Mouse (Mus musculus) layer of hippocampus, adult 8-10 months (tissue): Measurements from ENCODE around the gene Nek1. TPM values are rescaled to one million over a fixed set of nuclear protein-coding genes. Genes with fewer than 3 reads are reported as not detected.
"Not testable (repeated sequence)": the region's sequence is repeated elsewhere in the genome, so short reads cannot be mapped to it uniquely, and the experiment has no call there.

Experiments used
- DNase-seq, 2 experiments: peaks; one replicate each; pipeline ENCODE4 v3.0.0; 2022; ENCODE audit warnings: low spot score in 2 of 2
- total RNA-seq, 4 experiments: library from RNA; stranded (reverse); gene quantifications; 2 replicates each; pipeline ENCODE4 v1.2.4; 2022

Gene Nek1
- total RNA-seq, 4 experiments from 2014 or later: 27.4 to 33.9 (median 32.3) TPM

DNA sequence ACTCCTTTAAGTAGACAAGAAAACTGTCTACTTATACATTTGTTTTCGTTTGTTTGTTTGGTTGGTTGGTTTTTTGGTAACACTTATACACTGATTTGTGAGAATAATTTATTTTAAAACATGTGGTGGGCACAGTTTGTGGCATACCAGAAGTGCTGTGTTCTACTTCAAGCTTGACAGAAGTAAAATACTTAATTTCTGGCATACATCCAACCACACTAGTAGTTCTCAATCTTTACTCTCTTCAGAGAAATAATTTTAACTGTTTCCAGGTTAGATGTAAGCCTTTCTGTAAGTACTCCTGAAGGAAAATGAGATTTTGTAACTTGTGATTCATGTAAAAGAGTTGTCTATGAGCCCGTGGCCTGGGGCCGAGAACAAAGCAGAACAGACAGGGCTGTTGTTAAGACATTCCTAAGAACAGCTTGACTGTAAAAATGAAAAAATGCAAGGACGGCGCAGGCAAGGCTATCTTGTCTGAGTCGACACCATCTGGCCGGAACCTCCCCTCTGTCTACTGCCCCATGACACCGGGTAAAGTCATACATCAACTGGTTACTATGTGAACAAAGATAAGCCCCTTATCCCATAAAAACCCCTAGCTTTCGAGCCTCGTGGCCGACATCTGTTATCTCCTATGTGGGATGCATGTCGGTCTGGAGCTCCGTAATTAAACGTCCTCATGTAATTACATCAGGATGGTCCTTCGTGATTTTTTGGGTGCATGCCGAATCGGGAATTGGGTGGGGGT lies 8.6 kb upstream of the Nek1 start:
- DNase-seq: not testable (repeated sequence)

DNA sequence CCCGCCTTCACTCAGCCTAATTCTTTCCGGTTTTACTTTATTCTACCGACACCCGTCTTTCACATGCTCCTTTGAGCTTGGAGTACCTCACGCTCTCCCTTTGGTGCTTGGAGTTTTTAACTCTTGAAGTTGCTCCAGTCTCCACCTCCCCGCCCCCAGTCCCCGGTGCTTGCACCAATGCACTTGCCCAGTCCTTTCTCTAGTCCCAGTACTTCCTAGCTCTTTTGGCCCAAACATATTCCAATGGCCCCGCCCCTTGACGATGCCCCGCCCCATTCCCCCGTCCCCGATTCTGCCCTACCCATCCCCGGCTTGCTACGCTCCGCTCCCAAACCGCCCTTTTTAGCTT lies 460 bp upstream of the Nek1 start:
- peak in 1 of 2 experiments; percentile 56 for DNase-seq

DNA sequence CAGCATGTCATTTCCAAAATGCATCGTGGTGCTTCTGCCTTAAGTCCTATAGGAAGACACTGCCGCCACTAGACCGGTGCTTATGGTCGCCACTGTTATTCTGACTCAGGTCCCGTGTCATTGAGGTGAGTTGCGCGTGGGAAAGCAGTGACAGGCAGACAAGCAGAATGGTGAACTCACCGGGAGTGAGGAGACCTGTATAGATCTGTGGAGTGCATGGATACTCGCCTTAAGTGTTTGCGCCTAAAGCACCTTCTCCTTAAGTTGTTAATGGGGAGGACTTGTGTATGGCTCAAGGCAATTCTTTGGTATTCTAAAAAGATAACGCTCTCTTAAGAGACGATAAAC lies 618 bp downstream of the Nek1 start:
- DNase-seq: no peak

DNA sequence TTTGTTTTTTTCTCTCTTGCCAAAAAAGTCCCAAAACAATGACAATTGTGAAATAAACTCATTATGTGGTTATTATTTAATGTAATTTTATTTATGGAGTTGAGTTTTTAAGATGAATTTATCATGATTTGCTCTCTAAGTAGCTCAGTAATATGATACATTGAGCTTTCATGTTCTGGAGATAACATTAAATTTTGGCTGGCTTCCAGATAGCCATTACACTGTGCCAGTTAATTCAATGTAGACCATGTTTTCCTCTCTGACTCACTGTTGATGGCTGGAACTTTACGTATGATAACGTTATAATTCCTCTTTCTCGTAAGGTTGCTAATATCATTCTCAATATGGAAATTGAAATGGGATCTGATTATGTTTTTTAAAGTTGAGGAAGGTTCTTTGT lies 3.5 kb downstream of the Nek1 start:
- no peak for DNase-seq

DNA sequence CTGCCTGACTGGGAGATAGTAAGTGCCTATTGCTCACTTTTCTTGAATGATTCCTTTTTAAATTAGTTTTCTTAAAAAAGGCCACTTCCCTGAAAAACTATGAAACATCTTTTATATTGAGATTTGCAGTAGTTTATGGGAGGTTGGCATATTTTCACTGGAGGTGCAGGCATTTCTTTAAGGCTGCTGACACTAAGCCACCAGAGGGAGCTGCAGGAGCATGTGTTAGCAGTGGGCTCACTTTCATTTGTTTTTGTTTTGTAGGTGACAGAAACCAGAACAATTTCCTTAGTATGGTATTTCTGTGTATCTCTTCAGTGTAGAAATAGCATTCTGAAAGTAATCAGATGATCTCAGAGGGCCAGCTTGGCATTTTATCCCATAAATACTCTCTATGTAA lies 49.0 kb downstream of the Nek1 start:
- DNase-seq: peak; percentile 18 to 50

DNA sequence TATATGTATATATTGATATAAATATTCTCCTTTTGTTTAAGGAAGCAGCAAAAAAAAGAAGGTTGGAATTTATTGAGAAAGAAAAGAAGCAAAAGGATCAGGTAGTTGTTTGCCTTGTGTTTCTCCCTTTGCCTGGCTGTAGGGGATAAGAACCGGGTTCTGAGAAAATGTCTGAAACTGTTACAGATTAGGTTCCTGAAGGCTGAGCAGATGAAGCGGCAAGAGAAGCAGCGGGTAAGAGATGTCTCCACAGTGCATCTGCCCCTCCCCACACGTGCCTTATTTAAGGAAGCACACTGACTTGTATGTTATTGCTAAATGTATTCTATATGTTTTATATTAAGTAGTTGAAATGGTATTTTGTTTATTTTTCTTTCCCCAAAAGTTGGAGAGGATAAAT lies 50.9 kb downstream of the Nek1 start:
- no peak for DNase-seq

DNA sequence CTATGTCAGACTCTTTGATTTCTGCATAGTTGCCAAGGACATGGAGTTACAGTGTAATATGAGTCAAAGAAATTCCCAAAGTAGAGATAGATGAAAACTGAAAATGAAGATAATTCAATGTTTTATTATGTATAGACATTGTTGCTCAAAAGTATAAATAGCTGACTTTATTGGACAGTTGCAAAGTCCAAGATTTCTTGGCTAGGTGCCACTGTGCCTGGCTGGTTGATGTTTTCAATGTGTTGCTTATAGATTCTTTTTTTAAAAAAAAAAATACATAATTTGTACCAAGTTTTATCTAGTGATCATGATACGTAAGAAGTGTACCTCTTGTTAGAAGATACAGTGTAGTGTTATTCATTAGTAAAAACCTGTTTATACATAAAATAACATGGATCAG lies 53.8 kb downstream of the Nek1 start:
- no peak for DNase-seq

DNA sequence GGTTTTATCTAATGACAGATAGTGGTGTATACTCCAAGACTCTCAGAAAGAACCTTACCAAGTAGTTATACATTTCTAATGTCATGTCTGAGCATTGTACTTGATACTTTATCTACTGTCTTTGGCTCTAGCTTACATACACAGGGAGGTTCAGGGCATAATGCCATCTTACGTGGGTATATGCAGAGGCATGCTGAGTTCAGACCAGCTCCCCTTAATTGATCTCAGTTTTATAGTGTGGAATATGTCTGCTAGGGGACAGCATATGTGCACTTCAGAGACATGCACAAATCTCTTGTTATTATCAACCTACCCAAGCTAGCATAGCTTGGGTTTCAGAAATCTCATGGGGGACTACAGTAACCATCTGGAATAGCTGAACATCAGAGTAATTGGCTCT lies 60.0 kb downstream of the Nek1 start:
- DNase-seq: no peak

DNA sequence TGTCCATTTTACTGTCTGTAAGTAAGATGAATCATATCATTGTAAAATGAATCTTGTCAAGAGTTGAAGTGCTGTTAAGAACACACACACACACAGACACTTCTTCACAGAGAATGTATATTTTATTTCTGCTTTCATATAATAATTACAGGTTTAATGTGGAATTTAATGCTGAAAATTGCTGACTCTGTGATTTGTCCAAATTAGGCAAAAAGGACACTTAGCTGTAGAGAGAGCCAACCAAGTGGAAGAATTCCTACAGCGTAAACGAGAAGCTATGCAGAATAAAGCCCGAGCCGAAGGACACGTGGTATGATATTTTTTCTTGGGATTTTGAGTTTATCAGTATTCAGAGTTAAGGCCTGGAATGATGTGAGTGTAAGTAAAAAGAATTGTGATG lies 61.3 kb downstream of the Nek1 start:
- DNase-seq: no peak

DNA sequence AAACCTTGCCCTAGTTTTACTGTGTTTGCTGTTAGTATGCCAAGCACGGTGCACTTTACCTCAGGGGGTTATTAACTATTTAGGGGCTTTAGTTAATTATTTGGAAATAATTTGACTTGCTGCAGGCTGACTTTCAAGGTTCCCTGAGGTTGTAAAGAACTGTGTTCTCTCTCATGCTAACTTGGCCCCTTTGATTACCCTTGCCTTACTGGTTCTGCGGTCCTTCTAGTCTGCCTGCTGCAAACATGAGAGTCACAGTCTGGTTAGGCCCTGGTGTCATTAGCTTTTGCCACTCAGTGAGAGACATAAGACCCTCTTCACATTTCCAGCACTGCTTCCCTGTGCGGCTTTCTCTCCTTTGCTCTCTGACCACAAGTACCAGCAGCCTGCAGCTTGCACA lies 64.0 kb downstream of the Nek1 start:
- no peak for DNase-seq

DNA sequence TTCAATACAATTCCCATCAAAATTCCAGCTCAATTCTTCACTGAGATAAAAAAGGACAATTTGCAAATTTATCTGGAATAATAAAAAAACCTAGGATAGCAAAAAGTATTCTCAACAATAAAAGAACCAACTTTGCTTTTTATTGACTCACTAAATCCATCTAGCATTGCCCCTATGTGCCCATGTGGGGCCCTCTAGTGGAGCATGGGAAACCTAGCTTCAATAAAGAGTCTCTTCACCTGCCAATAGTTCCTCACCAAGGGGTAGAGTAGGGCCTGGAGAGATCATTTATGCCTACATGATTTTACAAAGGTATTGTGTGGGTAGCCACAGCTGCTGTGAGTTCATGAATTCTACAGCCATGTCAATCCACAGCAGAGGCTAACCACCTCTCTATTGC lies 66.1 kb downstream of the Nek1 start:
- no peak for DNase-seq

DNA sequence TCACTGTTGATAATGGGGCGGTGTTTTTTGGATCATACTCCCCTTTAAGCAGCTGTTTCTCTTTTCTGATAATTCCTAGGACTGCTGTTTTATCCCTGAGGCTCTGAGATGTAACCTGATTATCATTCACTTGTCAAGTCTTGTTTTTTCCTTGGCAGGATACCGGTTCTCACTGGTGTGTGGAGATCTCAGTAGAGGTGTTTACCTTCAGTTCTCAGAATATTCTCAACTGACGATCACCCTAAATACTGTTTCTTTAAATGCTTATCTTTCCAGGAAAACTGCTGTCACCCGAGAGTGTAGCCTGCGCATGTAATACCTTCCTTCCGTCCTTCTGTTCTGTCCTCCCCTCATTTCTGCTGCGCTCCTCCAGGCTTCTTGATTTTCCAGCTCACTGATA lies 67.4 kb downstream of the Nek1 start:
- no peak for DNase-seq

DNA sequence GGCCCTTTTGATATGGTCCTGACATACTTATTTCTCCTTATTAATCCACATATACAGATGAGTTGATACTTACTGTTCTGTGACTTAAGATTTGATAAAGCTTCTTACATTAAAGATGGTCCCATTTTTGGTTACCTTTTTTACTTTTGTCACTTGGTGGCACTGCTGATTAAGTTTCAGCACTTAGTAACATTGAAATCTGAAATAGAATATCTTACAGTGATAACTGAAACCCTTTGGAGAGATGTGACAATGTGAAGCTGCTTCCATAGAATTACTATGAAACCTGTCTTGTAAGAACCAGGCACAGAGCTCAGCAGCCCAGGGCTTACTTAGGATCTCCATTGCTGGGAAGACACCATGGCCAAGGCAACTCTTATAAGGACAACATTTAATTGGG lies 82.1 kb downstream of the Nek1 start:
- no peak for DNase-seq

DNA sequence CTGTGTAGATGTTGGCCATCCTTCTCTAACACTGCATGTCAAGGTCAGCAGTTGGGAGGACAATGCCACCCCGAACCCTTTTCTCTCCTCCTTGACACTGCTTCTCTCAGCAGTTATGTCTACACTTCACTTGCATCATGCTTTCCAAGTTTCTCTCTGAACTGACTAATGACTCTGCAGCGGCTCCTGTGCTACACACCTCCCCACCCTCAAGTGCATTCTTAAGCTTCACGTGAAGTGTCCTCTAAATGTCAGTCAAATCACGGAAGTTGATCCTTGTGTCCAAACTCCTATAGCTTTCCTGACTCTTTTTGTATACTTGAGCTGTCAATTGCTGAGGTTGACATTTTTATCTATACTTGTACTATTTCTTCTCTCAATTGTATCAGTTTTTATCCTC lies 117.5 kb downstream of the Nek1 start:
- DNase-seq: no peak

DNA sequence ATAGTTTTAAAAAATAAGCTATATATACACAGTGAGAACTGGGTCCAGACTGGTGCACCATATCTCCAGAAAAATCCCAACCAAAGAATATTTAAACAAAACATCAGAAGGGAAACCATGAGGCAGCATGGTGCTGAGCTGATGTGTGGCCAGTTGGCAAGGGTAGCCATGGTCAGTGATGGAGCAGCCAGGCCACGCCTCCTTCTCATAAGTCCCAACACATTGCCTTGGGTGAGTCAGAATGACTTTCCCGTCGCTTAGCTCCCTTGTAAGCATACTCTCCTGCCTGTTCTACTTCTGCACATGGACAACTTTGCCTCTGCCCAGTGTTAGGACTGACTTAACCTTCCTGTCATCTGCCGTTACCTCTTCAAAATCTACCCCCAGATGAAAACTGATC lies 118.9 kb downstream of the Nek1 start:
- DNase-seq: no peak

DNA sequence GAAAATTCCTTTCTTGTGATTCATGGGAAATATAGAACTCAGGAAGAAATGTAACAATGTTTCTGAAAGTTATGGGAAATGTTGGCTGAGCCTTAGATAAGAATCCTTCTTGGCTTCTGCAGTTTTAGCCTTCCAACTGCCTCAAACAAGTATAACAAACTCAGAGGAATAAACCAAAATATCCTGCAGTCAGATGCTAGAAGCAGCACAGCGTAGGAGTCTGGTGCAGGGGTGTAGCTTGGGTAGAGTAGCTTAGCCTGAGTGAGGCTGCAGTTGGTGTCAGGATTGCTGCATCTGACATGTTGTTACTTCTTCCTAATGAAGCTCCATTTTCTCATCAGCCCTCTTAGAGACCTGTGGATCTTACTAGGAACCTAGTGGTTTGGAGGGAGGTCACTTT lies 128.6 kb downstream of the Nek1 start:
- DNase-seq: peak in 1 of 2 experiments; percentile 10

DNA sequence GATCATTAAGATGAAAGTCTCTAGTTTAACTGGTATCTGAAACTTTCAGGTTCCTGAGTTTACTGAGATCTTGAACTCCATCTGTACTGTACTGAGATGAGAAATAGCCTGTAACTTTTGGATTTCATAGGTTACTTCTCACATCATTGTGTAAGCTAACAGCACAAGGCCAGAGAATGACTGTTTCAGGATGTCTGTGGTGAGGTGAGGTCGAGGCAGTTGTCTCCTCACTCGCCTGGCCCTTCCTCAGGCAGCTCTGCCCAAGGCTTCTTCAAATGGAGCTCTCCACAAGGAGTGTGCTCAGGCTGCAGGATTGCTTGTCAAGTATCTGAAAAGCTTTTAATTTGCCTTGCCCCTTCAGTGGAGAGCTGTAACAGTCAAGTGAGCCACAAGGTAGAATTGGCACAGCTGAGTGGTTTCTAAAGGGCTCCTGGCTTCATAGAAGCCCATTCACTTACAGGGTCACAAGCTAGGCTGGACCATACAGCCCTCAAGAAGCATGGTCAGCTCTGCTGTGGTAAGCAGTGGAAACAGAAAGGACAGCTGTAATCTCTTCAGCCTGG lies 134.4 kb downstream of the Nek1 start:
- DNase-seq: no peak

DNA sequence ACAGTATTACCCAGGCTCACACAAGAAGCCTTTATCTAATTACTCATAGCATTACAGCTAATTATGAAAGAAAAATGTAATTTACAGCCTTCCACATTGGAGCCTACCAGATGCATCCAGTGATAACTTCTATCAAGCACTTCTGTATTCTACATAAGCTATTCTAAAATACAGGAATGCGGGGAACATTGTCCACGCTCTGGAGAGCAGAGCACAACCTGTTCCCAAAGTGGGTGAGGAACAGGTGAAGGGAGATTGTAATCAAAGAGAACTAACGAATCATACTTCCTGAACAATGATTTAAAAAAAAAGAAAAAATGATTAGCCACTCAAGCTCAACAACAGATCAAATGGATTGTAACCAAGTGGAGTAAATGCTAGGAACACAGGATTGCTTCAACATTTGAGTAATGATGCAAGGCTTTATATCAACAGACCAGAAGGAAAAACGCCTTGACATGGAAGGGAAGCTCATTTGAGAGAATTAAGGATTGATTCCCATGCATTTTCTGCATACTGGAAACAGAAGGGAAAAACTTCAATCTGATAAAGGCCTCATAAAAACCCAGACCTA lies 139.7 kb downstream of the Nek1 start:
- DNase-seq: no peak

DNA sequence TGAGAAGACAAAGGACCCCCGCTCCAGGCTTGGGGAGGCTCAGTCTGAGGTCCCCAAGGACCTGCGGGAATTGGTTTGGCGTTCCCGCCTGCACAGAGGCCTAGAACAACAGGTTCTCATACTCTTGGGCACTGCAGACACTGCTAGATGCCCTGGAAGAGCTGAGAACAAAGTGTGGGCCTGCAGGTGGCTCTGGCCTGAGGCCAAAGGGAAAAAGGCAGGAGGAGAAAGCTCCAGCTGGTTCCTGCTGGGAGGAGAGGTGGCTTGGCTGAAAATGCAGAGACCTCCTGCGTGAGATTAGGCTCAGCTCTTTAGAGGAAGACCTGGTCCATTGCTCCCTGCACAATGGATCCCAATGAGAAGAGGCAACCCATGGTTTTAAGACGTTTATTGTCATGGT lies 148.9 kb downstream of the Nek1 start:
- no peak for DNase-seq

DNA sequence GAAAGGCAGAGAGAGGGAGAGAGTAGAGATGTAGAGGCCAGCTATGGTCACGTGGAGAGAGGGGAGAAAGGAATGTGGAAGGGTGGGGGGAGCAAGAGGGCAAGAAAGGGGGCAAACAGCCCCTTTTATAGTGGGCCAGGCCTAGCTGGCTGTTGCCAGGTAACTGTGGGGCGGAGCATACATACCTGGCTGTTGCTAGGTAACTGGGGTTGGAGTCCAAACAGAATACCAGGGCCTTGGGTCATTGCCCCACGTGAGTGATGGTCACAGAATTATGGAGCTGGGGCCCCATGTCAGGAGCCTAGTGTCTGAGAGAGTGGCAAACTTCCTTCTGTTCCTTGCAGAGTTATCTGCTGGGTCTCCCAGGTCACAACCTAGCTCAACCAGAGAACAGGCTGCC lies 149.3 kb downstream of the Nek1 start:
- no peak for DNase-seq

DNA sequence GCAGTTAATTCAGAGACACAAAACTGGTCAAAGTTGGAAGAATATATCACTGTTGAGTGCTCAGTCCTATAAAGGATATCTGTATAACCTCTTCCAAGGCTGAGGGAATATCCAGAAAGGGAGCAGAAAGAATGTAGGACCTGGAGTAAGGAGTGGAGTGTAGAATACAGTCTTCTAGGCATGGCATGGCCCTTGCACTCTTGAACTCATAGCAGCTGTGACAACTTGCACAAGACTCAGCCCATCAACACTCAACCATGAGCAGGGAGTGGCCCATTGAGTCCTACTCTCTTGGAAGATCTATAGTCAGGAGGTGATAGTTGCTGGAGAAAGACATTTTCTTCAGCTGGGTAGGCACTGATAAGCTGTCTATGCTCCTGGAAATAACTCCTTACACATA lies 149.8 kb downstream of the Nek1 start:
- DNase-seq: no peak

DNA sequence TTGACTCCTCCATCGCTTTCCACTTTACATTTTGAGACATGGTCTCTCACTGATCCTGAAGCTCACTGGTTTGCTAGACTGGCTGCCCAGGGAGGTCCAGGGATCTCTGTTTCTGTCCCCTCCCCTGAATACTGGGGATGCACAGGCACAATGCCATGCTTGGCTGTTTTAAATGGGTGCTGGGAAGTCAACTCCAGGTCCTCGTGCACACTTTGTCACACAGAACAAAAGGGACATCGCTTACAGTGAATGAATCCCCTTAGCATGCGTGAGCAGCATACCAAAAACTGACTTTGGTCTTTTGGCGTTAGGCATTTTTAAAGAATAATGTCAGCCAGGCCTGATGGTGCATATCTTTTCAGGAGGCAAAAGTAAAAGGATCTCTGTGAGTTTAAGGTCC lies 155.7 kb downstream of the Nek1 start:
- no peak for DNase-seq

DNA sequence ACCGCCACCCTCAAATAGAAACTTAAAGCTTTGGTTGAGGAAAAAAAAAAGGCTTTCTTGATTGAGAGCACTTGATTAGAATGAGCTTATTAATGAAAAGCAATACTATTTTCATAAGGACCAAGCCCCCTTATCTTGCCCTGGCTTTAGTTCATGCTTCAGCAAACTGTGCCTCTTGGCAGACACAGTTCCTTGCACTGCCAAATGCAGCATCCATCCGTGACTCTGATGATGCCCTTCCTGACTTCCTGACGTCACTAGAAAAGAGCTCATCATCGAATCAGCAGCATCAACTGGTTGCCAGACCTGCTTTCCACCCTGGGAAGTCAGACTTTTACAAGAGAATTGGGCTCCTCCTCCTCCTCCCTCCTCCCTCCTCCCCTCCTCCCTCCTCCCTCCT lies 157.6 kb downstream of the Nek1 start:
- DNase-seq: no peak
